Mouse (Mus musculus): ENCODE measurements around the gene A3galt2.

The A3galt2 gene

DNA sequence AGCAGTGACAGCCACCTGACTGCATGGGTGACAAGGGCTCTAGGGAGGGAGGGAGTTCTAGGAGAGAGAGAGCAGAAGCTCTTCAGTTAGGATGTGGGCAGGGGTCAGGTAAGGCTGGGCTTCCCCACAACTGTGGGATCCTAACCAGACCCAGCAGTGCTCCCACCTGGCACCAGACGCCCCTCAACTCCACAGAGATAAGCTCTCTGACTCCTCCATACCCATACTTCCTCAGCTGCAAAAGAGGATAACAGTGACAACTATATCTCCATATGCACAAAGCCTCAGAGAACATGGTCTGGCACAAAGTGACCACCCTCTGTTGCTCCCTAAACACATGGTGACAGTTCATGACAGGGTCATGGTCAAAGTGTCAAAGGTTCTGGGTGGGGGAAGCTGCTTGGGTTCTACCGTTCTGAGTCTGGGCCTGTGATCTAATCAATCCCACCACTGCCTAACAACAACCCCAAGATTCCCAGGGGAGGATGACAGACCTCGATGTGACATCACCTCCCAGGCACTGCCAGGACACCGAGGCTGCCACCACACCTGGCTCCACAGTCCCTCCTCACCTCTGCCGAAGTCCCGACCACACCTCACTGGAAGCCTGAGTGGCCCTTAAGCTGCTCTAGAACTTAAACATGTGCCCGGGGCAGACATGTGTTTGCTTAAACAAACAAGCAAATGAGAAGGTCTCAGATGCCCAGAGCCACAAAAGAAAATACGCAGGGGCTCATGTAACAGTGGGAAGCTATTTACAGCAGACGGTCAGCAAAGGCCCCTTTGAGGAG is 46.7 kb downstream of the A3galt2 start:
- DNase-seq (ENCODE audit: low spot score): no peak

DNA sequence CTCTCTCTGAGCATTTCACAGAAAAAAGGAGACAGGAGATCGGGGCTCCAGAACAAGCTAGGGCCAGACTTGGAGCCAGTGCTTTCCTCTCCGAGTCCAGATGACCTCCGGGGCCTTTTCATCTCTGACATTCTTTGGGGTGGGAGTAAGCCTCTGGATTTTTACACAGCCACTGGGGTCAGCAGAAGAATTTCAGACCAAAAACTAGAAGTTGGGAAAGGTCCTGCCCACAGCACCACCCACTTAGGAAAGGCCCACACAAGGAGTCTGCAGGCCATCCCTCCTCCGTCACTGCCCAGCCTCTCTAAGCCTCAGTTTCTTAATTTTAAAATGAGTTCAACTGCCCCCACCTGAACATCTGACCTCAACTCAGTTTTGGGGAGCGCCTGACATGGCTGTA is 48.4 kb downstream of the A3galt2 start:
- DNase-seq (ENCODE audit: low spot score): no peak

DNA sequence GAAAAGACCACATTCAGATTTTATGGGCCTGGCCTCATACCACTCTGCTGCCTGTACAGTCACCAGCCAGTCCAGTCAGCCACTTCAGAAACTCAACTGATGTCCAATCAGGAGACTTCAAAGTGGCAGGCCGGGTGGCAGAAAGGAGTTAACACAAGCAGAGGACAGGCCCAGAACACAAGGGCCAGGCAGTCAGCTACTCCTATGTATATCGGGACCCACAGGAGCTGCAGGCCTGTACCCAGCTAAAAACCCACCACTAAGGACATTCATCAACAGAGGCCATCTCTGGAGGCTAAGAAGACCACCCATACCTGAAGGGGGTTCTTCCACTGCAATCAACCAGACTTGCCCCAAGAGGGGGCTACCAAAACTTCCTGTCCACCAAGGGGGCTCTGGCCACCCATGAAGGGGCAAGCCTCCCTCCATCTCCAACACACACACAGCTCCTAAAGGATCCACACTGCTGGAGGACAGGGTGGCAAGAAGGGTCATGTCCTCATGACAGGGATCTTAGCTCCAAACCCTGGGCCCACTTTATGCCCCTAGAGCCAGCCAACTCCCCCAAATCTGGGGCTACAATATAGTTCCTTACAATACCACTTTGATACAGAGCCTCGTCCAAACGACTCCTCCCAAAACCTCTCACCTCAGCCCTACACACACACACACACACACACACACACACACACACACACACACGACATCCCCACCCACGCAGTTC is 49.4 kb downstream of the A3galt2 start:
- DNase-seq (ENCODE audit: low spot score): no peak

DNA sequence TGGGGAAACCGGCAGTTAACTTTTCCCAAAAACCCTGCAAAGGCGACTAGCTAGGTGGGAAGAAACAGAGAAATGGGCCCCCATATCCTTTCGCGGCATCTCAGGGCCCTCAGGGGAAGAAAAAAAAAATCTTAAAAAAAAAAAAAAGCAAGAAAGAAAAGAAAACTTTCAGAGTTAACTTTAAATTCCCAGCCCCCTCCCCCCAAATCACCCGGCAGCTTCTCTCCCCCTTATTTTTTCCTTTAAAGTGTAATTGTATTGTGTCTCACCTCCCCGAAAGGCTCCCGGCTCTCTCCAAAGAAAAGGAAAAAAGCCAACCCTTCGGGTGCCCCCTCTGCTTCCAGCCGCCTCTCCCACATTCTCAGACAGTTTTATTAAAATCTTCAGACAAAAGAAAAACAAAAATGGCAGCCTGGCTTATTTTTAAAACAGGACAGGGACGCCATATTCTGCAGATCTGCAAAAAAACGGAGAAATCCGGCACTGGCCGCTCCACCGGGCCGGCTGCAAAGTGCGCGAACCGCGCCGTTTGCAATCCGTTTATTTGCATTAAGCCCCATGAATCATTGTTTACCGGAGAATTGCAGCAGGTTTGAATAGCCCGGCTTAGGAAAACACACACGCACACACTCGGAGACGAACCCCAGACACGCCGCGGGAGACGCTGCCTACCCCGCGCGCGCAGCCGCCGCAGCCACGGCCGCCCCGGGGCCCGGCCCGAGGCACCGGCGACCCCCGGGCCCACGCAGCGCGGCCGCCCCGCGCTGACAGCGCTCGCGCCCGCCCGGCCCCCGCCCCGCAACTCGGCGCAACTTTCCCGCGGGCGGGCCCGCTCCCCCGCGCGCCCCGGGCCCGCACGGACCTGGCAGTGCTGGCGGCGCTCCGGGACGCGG is 50.2 kb downstream of the A3galt2 start:
- DNase-seq (ENCODE audit: low spot score): peak; percentile 50

DNA sequence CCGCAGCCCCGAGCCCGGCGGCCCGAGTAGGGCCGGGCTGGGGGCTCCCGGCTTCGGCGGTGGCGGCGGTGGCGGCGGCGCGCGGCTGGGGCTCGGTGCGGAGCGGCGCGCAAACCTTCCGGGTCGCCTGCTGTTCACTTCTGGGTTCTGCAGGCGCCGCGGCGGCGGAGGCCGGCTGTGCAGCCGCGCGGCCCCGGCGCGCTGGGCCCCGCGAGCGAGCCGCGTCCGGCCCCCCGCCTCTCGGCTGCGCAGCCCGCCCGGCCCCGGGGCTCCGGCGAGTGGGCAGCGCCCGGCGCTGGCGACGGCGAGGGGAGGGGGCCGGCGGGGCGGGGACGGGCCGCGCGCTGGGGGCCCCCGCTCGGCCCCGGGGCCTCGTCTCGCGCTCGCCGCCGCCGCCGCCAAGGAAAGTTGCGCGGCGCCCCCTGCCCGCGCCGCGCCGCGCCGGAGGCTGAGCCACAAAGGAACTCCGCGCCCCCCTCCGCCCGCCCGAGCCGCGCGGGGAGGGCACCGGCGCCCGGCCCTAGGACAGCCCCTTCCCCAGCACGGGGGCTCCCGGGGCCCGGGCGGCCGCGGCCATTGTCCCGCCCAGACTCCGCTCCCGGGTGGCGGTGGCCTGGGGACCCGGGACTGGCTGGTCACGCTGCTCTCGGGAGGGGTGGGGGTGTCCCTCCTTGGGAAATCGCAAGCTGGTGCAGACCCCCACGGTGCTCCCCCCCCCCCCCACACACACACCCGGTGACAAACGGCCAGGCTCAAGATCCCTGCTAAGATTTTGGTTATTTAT is 51.1 kb downstream of the A3galt2 start, which contains the start of gene Zfp362:
TSS of gene Zfp362 (minus strand) at position 3 of the 784 bp plus-strand sequence.
- no peak for DNase-seq (ENCODE audit: low spot score)

DNA sequence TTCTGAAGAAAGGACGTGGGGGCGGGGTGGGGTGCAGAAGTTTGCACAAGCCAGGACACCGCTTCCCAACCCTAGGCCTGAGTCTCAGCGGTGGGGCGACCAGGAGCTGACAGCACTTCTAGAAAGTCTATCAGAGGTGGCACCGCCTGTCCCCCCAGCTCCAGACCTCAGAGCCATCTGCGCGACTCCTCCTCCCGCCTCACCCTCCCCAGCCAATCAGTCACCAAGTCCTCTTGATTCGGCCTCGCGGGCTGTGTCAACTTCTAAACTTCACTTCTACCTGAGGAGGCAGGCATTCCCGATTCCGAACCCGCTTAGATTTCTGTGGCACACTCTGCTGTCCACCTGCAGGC is 51.6 kb downstream of the A3galt2 start:
- DNase-seq (ENCODE audit: low spot score): peak; percentile 81

DNA sequence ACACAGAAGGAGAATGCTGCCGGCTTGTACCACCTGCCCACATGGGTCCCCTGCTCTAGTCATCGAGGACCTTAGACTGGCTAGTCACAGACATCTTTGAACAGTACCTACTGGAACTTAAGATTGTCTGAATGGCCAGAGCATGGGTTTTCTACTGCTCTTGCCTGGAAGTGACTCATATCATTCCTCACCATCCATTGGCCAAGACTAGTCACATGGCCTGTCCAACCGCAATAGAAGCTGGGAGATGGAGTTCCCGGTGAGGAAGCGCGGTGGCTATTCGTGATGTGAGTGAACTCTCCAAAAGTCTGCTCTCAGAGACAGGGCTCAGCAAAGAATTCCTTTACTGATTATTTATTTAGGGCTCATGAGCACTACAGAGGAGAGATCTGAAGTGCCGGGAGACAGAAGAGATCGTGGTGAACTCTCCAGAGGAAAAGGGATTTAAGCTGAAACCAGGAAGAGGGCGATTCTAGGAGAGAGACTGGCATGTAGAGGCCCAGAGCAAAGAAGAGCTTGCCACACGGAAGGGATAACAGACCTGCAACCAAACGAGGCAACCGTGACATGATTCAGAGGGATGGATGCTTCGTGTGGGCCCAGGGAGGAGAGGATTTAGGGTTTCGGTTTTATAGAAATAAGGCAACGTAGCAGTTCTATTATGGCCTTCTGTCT is 56.4 kb downstream of the A3galt2 start:
- DNase-seq (ENCODE audit: low spot score): peak; percentile 85

DNA sequence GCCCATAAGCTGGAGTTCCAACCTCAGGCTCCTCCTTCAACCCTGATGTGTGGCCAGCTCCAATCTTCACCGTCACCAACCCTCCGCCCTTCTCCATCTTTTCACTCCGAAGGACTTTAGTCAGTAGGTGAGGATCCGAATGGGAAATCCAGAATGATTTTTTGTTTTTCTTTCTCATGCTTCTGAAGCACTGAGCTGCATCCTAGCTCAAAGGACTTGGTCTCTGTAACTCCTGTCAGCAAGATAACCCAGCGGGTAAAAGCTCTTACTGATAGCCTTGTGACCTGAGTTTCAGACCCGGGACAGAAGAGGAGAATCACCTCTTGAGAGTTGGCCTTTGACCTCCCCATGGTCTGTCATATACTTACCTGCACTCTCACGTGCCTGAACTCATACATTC is 61.8 kb downstream of the A3galt2 start:
- DNase-seq (ENCODE audit: low spot score): no peak
